Mouse (Mus musculus) adrenal gland, adult 18-20 months (tissue): Measurements from ENCODE around the gene Arl14. TPM values are rescaled to one million over a fixed set of nuclear protein-coding genes. Genes with fewer than 3 reads are reported as not detected.
"Not testable (repeated sequence)": the region's sequence is repeated elsewhere in the genome, so short reads cannot be mapped to it uniquely, and the experiment has no call there.

ENCODE experiments used
- DNase-seq, 2 experiments: peaks; one replicate each; pipeline ENCODE4 v3.0.0; 2021 to 2022; ENCODE audit warnings: low spot score in 2 of 2
- total RNA-seq, 2 experiments: library from RNA; stranded (reverse); gene quantifications; 1 replicate in 1 of 2; 2 replicates in 1 of 2; pipeline ENCODE4 v1.2.3; 2021

The Arl14 gene
- total RNA-seq, 2 experiments from 2014 or later, result not detected

- peak in 1 of 2 experiments; percentile 26 for DNase-seq
Measured at GRCm38 (mm10) chr3:69263010-69263643, 40.9 kb downstream of the Arl14 start.

- DNase-seq, result not testable (repeated sequence)
Measured at GRCm38 (mm10) chr3:69264299-69264698, 42.1 kb downstream of the Arl14 start.

- DNase-seq, result no peak
Measured at GRCm38 (mm10) chr3:69271812-69272211, 49.6 kb downstream of the Arl14 start.

Other genes starting within 250 kb of the Arl14 start
- gene Ift80, start 217.8 kb upstream of the Arl14 start, total RNA-seq, result 10 to 100 TPM; 21.1 to 22.1 TPM
- 10 to 100 TPM; 19.5 to 26.7 TPM for gene Smc4, start 217.7 kb upstream of the Arl14 start, total RNA-seq
- 1 to 10 TPM; 2.9 to 4.8 TPM for gene Trim59, start 177.7 kb upstream of the Arl14 start, total RNA-seq
- 10 to 100 TPM; 77.8 to 84.7 TPM for gene Kpna4, start 95.3 kb upstream of the Arl14 start, total RNA-seq
- gene Ppm1l, start 94.4 kb downstream of the Arl14 start, total RNA-seq, result 10 to 100 TPM; 15.0 to 15.8 TPM